ENCODE assay signal across 29 mouse cellular contexts in genomic region chr4:102186888-102187287, GRCm38 (mm10).
DNase-seq lines count a peak whose midpoint lies in the region; ATAC-seq and TF ChIP-seq lines count a peak whose summit lies in the region.
"Had no signal": no experiment of that assay in that cellular context is flagged by ENCODE, and none has a peak within 500 bp of the region (broad histone marks: within the 10 kb centered on the region; RNA-seq: fewer than 3 reads in every experiment).

No protein-coding gene starts in this region.

- TF ChIP-seq CTCF in CH12.LX (conservative IDR thresholded peaks at IDR 0.05 in 1 of 2, IDR thresholded peaks at IDR 0.05 in 1 of 2; ENCODE audit: low read depth in 2 of 2, low read length in 2 of 2) = no peak

- H3K9me3 ChIP-seq in forebrain, embryonic 13.5 days (replicated peaks) = no peaks in the 10 kb centered on the region
- H3K9me3 ChIP-seq in forebrain, embryonic 10.5 days = no peaks in the 10 kb centered on the region; the same call in 1 of the 2 replicates
- no peaks in the 10 kb centered on the region for H3K9me3 ChIP-seq in CH12.LX (replicated peaks; ENCODE audit: low read length)
- no peaks in the 10 kb centered on the region for H3K9me3 ChIP-seq in forebrain, embryonic 15.5 days
- no peaks in the 10 kb centered on the region for H3K9me3 ChIP-seq in midbrain, embryonic 13.5 days
- H3K9me3 ChIP-seq in kidney, embryonic 14.5 days (ENCODE audit: control insufficient read depth, low read length) = no peaks in the 10 kb centered on the region
- H3K9me3 ChIP-seq: limb, embryonic 10.5 days; limb, embryonic 15.5 days; liver, embryonic 13.5 days; neural tube, embryonic 12.5 days had no signal

- no peak for TF ChIP-seq EP300 in CH12.LX (IDR thresholded peaks at IDR 0.05; ENCODE audit: low read length)

- H3K4me3 ChIP-seq in forebrain, embryonic 13.5 days = no peak overlapping the region
- no peak overlapping the region for H3K4me3 ChIP-seq in forebrain, embryonic 10.5 days
- H3K4me3 ChIP-seq in CH12.LX (replicated peaks in 1 of 3; ENCODE audit: low read depth in 2 of 3, low read length in 2 of 3, poor library complexity in 1 of 3) = no peak overlapping the region
- H3K4me3 ChIP-seq in forebrain, embryonic 15.5 days = no peak overlapping the region
- H3K4me3 ChIP-seq in midbrain, embryonic 13.5 days (replicated peaks) = no peak overlapping the region
- H3K4me3 ChIP-seq in kidney, embryonic 14.5 days (ENCODE audit: low read length) = no peak overlapping the region
- H3K4me3 ChIP-seq: gastrocnemius, adult 2 months; heart, adult 2 months; heart, embryonic 13.5 days; limb, embryonic 10.5 days; limb, embryonic 15.5 days; liver, embryonic 13.5 days; myocyte; neural tube, embryonic 12.5 days had no signal

- WGBS in forebrain, embryonic 13.5 days = 58% methylated on average over 5 of the region's 5 CpGs
- 86% methylated on average over 5 of the region's 5 CpGs for WGBS in forebrain, embryonic 10.5 days
- 56% methylated on average over 5 of the region's 5 CpGs for WGBS in forebrain, embryonic 15.5 days
- WGBS in midbrain, embryonic 13.5 days = 53% methylated on average over 5 of the region's 5 CpGs
- WGBS in kidney, embryonic 14.5 days = 87% methylated on average over 5 of the region's 5 CpGs

- no peak overlapping the region for H3K27ac ChIP-seq in forebrain, embryonic 13.5 days
- H3K27ac ChIP-seq in forebrain, embryonic 10.5 days = no peak overlapping the region
- H3K27ac ChIP-seq in CH12.LX (ENCODE audit: insufficient read depth, low read depth) = no peak overlapping the region
- no peak overlapping the region; the same call in 1 of the 2 replicates for H3K27ac ChIP-seq in forebrain, embryonic 15.5 days (replicated peaks)
- H3K27ac ChIP-seq in midbrain, embryonic 13.5 days = no peak overlapping the region
- H3K27ac ChIP-seq in kidney, embryonic 14.5 days (ENCODE audit: low read depth, low read length) = no peak overlapping the region
- H3K27ac ChIP-seq: gastrocnemius, adult 2 months; heart, adult 2 months; heart, embryonic 13.5 days; kidney, postnatal 0 days; limb, embryonic 10.5 days; limb, embryonic 15.5 days; liver, embryonic 13.5 days; neural tube, embryonic 12.5 days had no signal

- TF ChIP-seq RAD21 in CH12.LX (IDR thresholded peaks at IDR 0.05; ENCODE audit: low read depth, low read length) = no peak

- in situ Hi-C loops in CH12.LX (cut with MboI; ENCODE audit: low pct_ligation_motif_present, low pct_unique_long_range_greater_than_20kb, low sequenced_read_pairs) = no loop called here

- no peak for DNase-seq in forebrain, embryonic 10.5 days (ENCODE audit: extremely low spot score, low spot score)
- peak; percentile 45 for DNase-seq in CH12.LX (ENCODE audit: extremely low read depth)
- DNase-seq in cerebellum, adult 11-12 months = no peak
- DNase-seq: adrenal gland, postnatal 36 days; cerebellum, adult 9-10 months; cerebellum, postnatal 36 days; gastrocnemius, adult 2 months; gastrocnemius, postnatal 36 days; heart, adult 2 months; heart, postnatal 10 days; kidney, adult 2 months; kidney, postnatal 4 days; layer of hippocampus, postnatal 36 days; liver, embryonic 13.5 days; lung, adult 18-20 months; lung, postnatal 10 days; thymus, adult 2 months; thymus, postnatal 36 days had no signal

- no peaks in the 10 kb centered on the region for H3K36me3 ChIP-seq in forebrain, embryonic 13.5 days (ENCODE audit: poor library complexity, severe bottlenecking)
- H3K36me3 ChIP-seq in forebrain, embryonic 10.5 days (replicated peaks) = no peaks in the 10 kb centered on the region
- no peaks in the 10 kb centered on the region for H3K36me3 ChIP-seq in CH12.LX (replicated peaks in 1 of 2; ENCODE audit: control insufficient read depth in 1 of 2, insufficient read depth in 1 of 2, low read length in 1 of 2)
- H3K36me3 ChIP-seq in forebrain, embryonic 15.5 days = no peaks in the 10 kb centered on the region
- no peaks in the 10 kb centered on the region for H3K36me3 ChIP-seq in midbrain, embryonic 13.5 days
- no peaks in the 10 kb centered on the region for H3K36me3 ChIP-seq in kidney, embryonic 14.5 days (ENCODE audit: control insufficient read depth, insufficient read depth, low read length)
- H3K36me3 ChIP-seq: heart, embryonic 13.5 days; limb, embryonic 10.5 days; limb, embryonic 15.5 days; liver, embryonic 13.5 days; neural tube, embryonic 12.5 days had no signal

- no peaks in the 10 kb centered on the region for H3K27me3 ChIP-seq in forebrain, embryonic 13.5 days
- no peaks in the 10 kb centered on the region for H3K27me3 ChIP-seq in forebrain, embryonic 10.5 days (ENCODE audit: poor library complexity, severe bottlenecking)
- no peaks in the 10 kb centered on the region for H3K27me3 ChIP-seq in CH12.LX (replicated peaks)
- no peaks in the 10 kb centered on the region for H3K27me3 ChIP-seq in forebrain, embryonic 15.5 days
- no peaks in the 10 kb centered on the region for H3K27me3 ChIP-seq in midbrain, embryonic 13.5 days
- no peaks in the 10 kb centered on the region for H3K27me3 ChIP-seq in kidney, embryonic 14.5 days (ENCODE audit: control insufficient read depth, insufficient read depth, low read length)
- H3K27me3 ChIP-seq: heart, embryonic 13.5 days; limb, embryonic 15.5 days; liver, embryonic 13.5 days; neural tube, embryonic 12.5 days had no signal

- peak; percentile 85 for ATAC-seq in forebrain, embryonic 13.5 days
- peak; percentile 57 for ATAC-seq in forebrain, embryonic 15.5 days (replicated peaks)
- ATAC-seq in midbrain, embryonic 13.5 days = peak; percentile 83
- ATAC-seq in kidney, embryonic 14.5 days (ENCODE audit: low FRiP score, low TSS enrichment) = no peak
- ATAC-seq in activated CD4-positive, CD25-positive, alpha-beta regulatory T cell, adult 4 months = no peak

- H3K4me2 ChIP-seq in forebrain, embryonic 13.5 days = no peak overlapping the region
- peak overlapping the region; percentile 90 for H3K4me2 ChIP-seq in CH12.LX (ENCODE audit: insufficient read depth, low read depth, poor library complexity, severe bottlenecking)
- H3K4me2 ChIP-seq in forebrain, embryonic 15.5 days (replicated peaks) = no peak overlapping the region
- no peak overlapping the region for H3K4me2 ChIP-seq in midbrain, embryonic 13.5 days (replicated peaks)
- no peak overlapping the region for H3K4me2 ChIP-seq in kidney, embryonic 14.5 days (replicated peaks; ENCODE audit: low read depth, low read length)
- H3K4me2 ChIP-seq: heart, embryonic 13.5 days; limb, embryonic 15.5 days; liver, embryonic 13.5 days; neural tube, embryonic 12.5 days had no signal

- H3K79me2 ChIP-seq in CH12.LX (replicated peaks; ENCODE audit: control insufficient read depth, extremely low read depth, insufficient read depth, poor library complexity, severe bottlenecking) = no peaks in the 10 kb centered on the region

- no peak overlapping the region for H3K9ac ChIP-seq in forebrain, embryonic 13.5 days
- H3K9ac ChIP-seq in CH12.LX (ENCODE audit: insufficient read depth, low read depth) = no peak overlapping the region
- no peak overlapping the region for H3K9ac ChIP-seq in forebrain, embryonic 15.5 days (replicated peaks)
- H3K9ac ChIP-seq in midbrain, embryonic 13.5 days (replicated peaks) = no peak overlapping the region
- H3K9ac ChIP-seq in kidney, embryonic 14.5 days (ENCODE audit: low read depth, low read length) = no peak overlapping the region
- H3K9ac ChIP-seq: heart, embryonic 13.5 days; limb, embryonic 15.5 days; liver, embryonic 13.5 days; neural tube, embryonic 12.5 days had no signal

- TF ChIP-seq POLR2A in CH12.LX (IDR thresholded peaks at IDR 0.05; ENCODE audit: low read depth, low read length) = no peak

- dilution Hi-C loops in CH12.LX (cut with MboI; ENCODE audit: extremely low pct_ligation_motif_present, extremely low pct_unique_long_range_greater_than_20kb, low sequenced_read_pairs) = no loop called here

- 0 out of 2 replicates have a peak, but pooled peaks cover 5% of the 10 kb centered on the region for H3K4me1 ChIP-seq in forebrain, embryonic 13.5 days
- H3K4me1 ChIP-seq in forebrain, embryonic 10.5 days = no peaks in the 10 kb centered on the region
- peaks cover 5 to 10% of the 10 kb centered on the region in 2 experiments; a peak in 3 of 4 replicates for H3K4me1 ChIP-seq in CH12.LX (ENCODE audit: control insufficient read depth in 1 of 2, insufficient read depth in 2 of 2)
- H3K4me1 ChIP-seq in forebrain, embryonic 15.5 days = peaks cover 8% of the 10 kb centered on the region; the same call in 1 of the 2 replicates
- H3K4me1 ChIP-seq in midbrain, embryonic 13.5 days (replicated peaks) = peaks cover 10% of the 10 kb centered on the region
- H3K4me1 ChIP-seq in kidney, embryonic 14.5 days (ENCODE audit: control insufficient read depth, insufficient read depth, low read length) = no peaks in the 10 kb centered on the region
- H3K4me1 ChIP-seq: heart, embryonic 13.5 days; limb, embryonic 10.5 days; limb, embryonic 15.5 days; liver, embryonic 13.5 days; neural tube, embryonic 12.5 days had no signal

TF ChIP-seq in CH12.LX, 34 proteins besides CTCF, POLR2A, EP300 and RAD21:
- TF ChIP-seq USF2 (conservative IDR thresholded peaks at IDR 0.05; ENCODE audit: low read depth, low read length) = no peak

Comparison
In these comparisons a context has a peak if more than half of its experiments do, and no peak if none do; other contexts are left out.
1. ATAC-seq: peak in forebrain, embryonic 13.5 days (single experiment), forebrain, embryonic 15.5 days (single experiment) and midbrain, embryonic 13.5 days (single experiment); none in kidney, embryonic 14.5 days (single experiment) and activated CD4-positive, CD25-positive, alpha-beta regulatory T cell, adult 4 months (single experiment).